Mouse (Mus musculus) B cell, adult 62 days (primary cell): ENCODE results near the gene Gon7. TPM values are rescaled to one million over a fixed set of nuclear protein-coding genes. Genes with fewer than 3 reads are reported as not detected.

Experiments
- total RNA-seq: library from RNA; stranded (reverse); gene quantifications from 4 replicates; pipeline ENCODE4 v1.2.4, GENCODE M21; 2023

Gon7 gene
- total RNA-seq, result 29.6 to 33.3 TPM (median 32.1 TPM) in 4 replicates

DNA sequence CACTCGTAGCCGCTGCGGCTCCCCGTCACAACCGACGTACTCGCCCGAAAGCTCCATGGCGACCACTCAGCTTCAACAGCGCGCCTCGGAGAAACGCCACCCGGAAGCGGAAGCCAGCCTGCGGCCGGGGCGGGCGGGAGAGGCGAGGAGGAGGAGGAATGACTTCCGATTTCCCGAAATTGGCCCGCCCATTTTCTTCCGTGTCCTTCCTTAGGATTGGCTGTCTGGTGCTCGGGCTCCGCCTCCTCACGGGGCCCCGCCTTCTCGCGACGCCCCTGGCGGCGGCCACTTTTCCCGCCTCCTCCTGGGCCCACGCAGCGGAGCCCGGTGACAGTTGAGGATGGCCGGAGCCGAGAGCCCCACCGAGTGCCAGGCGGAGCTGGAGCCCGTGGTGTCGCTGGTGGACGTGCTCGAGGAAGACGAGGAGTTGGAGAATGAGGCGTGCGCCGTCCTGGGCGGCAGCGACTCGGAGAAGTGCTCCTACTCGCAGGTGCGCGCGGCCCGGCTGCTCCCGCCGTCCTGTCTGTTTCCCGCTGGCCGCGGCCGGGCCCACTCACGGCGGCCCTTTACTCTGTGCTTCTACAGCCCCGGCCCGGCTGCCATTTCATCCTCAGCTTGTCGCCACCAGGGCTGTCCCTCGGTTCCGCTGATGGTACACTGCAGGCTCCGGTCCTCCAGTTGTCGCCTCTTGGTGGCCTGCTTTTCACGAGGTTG, at the start of gene Gon7, which contains the start of the genes Gm28051 and Ubr7:
Gon7 (minus strand) TSS at position 115 of the 714 bp plus-strand sequence.
Gm28051 (minus strand) TSS at position 77 of the 714 bp plus-strand sequence.
Ubr7 (plus strand) TSS at position 279 of the 714 bp plus-strand sequence.

DNA sequence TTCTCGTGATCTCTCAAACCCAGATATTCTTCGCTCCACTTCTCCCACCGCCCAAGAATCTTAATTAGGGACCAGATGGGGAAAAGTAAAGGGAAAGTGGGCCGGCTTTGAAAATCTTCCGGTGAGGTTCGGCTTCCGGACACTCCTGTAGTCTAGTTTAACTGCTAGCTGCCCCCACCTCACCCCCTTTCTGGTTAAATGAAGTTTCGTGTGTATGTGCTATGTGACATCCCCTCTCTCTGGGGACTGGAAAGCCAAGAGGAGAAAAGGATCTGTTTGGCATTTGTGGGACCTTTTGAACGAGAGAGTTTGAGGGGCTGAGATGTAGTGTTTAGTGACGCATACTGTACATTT, 777 bp upstream of the Gon7 start, which contains the start of gene Gm20604:
Gm20604 (minus strand) TSS at position 270 of the 354 bp plus-strand sequence.

DNA sequence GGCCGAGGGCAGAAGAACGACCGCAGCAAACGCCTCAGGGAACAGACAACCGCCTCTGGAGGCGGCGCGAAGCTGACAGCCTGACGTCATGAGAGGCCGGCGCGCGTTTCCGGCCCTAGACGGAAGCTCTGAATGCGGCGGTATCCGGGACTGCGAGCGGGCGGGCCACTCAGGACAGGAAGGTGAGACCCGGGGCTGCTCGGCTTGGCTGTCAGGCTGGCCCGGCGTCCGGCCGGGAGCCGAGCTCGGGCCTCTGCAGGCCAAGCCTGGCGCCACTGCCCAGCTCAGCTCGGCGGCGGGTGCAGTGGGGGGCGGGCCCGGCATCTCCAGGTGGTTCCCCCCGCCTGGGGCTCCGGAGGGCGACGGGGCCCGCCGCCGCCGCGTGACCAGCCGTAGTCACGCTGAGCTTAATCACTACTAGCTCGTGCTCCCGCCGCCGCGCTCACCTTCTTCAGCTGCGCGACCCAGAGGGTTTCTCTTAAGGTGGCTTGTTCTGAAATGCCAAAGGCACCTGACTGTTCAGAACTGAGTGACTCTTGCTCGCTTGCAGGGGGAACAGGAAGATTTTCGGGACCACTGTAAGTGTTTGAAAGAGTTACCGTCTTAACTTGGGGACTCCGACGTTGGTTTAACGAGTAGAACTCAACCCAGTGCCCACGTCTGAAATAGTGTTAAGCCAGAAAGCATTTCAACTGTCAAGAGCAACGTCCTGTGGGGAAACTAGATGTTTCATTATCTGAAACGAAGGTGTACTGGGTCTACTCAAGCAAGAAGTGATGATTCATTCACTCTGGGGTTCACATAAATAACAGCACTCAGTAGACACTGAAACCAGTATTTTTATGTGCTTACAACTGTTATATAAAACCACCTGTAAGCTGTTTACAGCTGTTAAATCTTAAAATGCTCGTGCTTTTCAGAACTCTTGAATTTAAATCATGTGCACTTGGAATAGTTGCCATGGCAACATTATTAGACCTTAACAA, 13.7 kb downstream of the Gon7 start, which contains the start of the genes Moap1 and Tmem251:
Moap1 (minus strand) TSS at position 73 of the 986 bp plus-strand sequence.
Tmem251 (plus strand) TSS at position 174 of the 986 bp plus-strand sequence.

DNA sequence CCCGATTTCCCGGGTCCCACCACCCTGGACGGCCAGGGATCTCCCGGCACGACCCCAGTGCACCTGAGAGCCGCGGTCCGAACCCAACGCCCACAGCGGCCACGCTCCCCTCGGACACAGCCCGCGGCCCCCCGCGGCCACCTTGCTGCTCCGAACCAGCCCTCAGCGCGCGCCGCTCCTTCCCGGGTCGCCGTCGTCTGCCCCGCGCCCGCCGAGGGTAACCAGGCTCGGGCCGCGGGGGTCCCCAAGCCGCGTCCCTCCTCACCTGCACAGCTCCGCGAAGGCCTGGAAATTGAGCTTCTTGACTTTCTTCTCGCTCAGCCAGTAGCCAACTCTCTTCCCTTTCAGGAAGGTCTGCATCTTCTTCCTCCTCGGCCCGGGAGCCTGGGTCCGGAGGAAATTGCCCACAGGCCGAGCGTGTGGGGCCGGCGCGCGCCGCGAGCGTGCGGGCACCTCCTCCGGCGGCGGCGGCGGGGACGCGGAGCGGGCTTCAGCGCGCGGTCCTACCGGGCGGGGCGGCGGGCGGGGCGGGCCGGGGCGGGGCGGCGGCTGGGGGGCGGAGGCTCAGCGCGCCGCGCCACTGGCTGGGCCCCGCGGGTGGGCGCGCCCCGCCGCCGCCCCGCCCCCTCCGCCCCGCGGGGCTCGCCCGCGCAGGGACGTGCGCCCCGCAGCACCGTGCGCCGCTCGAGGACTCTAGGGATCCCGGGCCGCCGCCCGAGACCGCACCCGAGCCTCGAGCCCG, 53.0 kb downstream of the Gon7 start, which contains the start of gene Itpk1:
Itpk1 (minus strand) TSS at position 474 of the 742 bp plus-strand sequence.

Other genes starting within 250 kb of the Gon7 start
- not detected in 4 replicates for gene Chga, start 202.8 kb downstream of the Gon7 start, total RNA-seq
- gene Itpk1, start 52.9 kb downstream of the Gon7 start, total RNA-seq, result 21.5 to 42.6 TPM (median 34.5 TPM) in 4 replicates
- gene Moap1, start 14.1 kb downstream of the Gon7 start, total RNA-seq, result 9.7 to 16.3 TPM (median 12.7 TPM) in 4 replicates
- gene Tmem251, start 14.0 kb downstream of the Gon7 start, total RNA-seq, result 37.7 to 38.9 TPM (median 38.4 TPM) in 4 replicates
- gene Gm28051, start within 50 bp of the Gon7 start, total RNA-seq, result not detected in 4 replicates
- gene Ubr7, start 164 bp upstream of the Gon7 start, total RNA-seq, result 19.3 to 23.8 TPM (median 19.7 TPM) in 4 replicates
- gene Gm20604, start 869 bp upstream of the Gon7 start, total RNA-seq, result 8.2 to 9.4 TPM (median 8.8 TPM) in 4 replicates
- 41.6 to 46.4 TPM (median 44.5 TPM) in 4 replicates for gene Btbd7, start 120.7 kb upstream of the Gon7 start, total RNA-seq
- not detected in 4 replicates for gene Cox8c, start 141.5 kb upstream of the Gon7 start, total RNA-seq
- not detected in 4 replicates for gene Unc79, start 191.1 kb upstream of the Gon7 start, total RNA-seq